Mouse (Mus musculus) forebrain, embryonic 16.5 days (tissue): ENCODE results near the gene Slc12a6. TPM values are rescaled to one million over a fixed set of nuclear protein-coding genes. Genes with fewer than 3 reads are reported as not detected.
A peak's percentile ranks its signal among the peaks of the same experiment; 100 is the strongest.

Experiments used
- ATAC-seq: fragments of 200-750 bp; cut with Nextera tagmentation; 2 replicates; pipeline ENCODE4 v1.8.0; 2017; ENCODE audit warnings: mild to moderate bottlenecking, moderate library complexity
- H3K27ac ChIP-seq: fragments of 300-500 bp; sonication (generic); 2 replicates; pipeline ENCODE4 v1.5.1; 2014; ENCODE audit warnings: low read length, control low read depth
- H3K27me3 ChIP-seq: fragments of 300-500 bp; sonication (generic); replicated peaks from 2 replicates; pipeline ENCODE4 v1.6.1; 2014; ENCODE audit warnings: low read length; ENCODE audit not compliant: control insufficient read depth, insufficient read depth
- H3K36me3 ChIP-seq: fragments of 300-500 bp; sonication (generic); 2 replicates; pipeline ENCODE4 v1.6.1; 2014; ENCODE audit not compliant: control insufficient read depth, insufficient read depth
- H3K4me1 ChIP-seq: fragments of 300-500 bp; sonication (generic); replicated peaks from 2 replicates; pipeline ENCODE4 v1.6.1; 2014; ENCODE audit warnings: low read length; ENCODE audit not compliant: control insufficient read depth, insufficient read depth
- H3K4me2 ChIP-seq: fragments of 300-500 bp; sonication (generic); 2 replicates; pipeline ENCODE4 v1.6.1; 2014; ENCODE audit warnings: mild to moderate bottlenecking, low read length, control low read depth
- H3K4me3 ChIP-seq: fragments of 300-500 bp; sonication (generic); replicated peaks from 2 replicates; pipeline ENCODE4 v1.5.1; 2014; ENCODE audit warnings: mild to moderate bottlenecking, low read length, control low read depth
- H3K9ac ChIP-seq: fragments of 300-500 bp; sonication (generic); replicated peaks from 2 replicates; pipeline ENCODE4 v1.6.1; 2014; ENCODE audit warnings: low read depth, low read length, control low read depth
- H3K9me3 ChIP-seq: fragments of 300-500 bp; sonication (generic); 2 replicates; pipeline ENCODE4 v1.6.1; 2016; ENCODE audit warnings: low read length; ENCODE audit not compliant: control insufficient read depth
- WGBS: fragments of 180-500 bp; shearing (Covaris S2); extraction: QIAGEN DNeasy Blood & Tissue Kit; methylation state at CpG from one replicate; pipeline ENCODE4 v1.1.7; 2014; 5-methylcytosine and 5-hydroxymethylcytosine counted together
- polyA plus RNA-seq: library from polyadenylated mRNA; unstranded; fragments of >200 nt; fragmentation: Nextera tagmentation; extraction: Ambion mirVana; gene quantifications from 2 replicates; pipeline ENCODE4 v1.2.1, GENCODE M21; 2015

Gene Slc12a6
- polyA plus RNA-seq, 1 experiment from 2014 or later: 20.1 TPM

- Histone ChIP-seq H3K4me2 (no peak within 1 kb of the TSS), H3K27ac (no peak within 1 kb of the TSS), H3K9me3 (no peaks in the 10 kb centered on the region), H3K4me3 (no peak within 1 kb of the TSS), H3K4me1 (peaks cover 9% of the 10 kb centered on the region), H3K9ac (no peak within 1 kb of the TSS), H3K36me3 (no peaks in the 10 kb centered on the region), H3K27me3 (no peaks in the 10 kb centered on the region)
- 77% methylated on average over 10 of the region's 10 CpGs for WGBS
- no peak for ATAC-seq
Measured at GRCm38 (mm10) chr2:112259241-112259962, 6.2 kb upstream of the Slc12a6 start, which contains the start of gene Nutm1. Gene Nutm1, minus strand, starts transcription at chr2:112259291.

DNA sequence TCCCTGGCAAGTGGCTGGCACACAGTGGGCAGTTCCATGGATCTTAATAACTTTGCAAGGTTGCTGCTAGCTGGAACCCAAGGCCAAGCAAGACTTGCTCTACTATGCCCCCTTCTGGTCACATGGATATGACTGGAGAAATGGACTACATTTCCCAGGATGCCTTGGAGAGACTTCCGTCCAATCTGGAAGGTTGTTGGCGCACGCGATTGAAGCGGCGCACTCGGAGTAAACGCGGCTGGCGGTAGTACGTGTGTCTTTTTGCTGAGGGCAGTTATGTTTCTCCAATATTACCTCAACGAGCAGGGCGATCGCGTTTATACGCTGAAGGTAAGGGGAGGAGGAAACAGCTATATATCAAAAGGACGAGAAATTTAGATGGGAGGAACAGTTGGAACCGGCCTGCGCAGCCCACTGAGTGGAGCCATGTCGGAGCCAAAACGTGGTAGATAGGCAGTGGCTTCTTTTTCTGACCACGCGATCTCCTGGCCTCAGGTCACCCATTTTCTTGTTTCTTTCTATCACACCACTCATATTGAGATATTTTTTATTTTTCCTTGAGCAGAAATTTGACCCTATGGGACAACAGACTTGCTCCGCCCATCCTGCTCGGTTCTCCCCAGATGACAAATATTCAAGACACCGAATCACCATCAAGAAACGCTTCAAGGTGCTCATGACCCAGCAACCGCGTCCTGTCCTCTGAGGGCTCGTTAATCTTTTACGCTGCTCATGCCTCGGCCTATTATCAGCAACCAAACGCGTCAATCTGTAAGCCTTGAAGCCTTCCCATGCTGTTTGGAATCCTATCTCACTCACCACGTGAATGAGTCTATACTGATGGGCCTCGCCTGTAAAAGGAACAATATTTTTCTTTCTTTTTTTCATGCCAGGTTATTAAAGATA, 3.6 kb upstream of the Slc12a6 start, which contains the start of gene Nop10:
TSS of gene Nop10 (plus strand) at position 179 of the 906 bp plus-strand sequence.
- H3K9me3 ChIP-seq: no peaks in the 10 kb centered on the region
- H3K27ac ChIP-seq: peak within 1 kb of the TSS; percentile 57
- H3K36me3 ChIP-seq: no peaks in the 10 kb centered on the region
- H3K4me2 ChIP-seq: peak within 1 kb of the TSS; percentile 71
- H3K27me3 ChIP-seq: no peaks in the 10 kb centered on the region
- peak within 1 kb of the TSS; percentile 65 for H3K9ac ChIP-seq
- peak within 1 kb of the TSS; percentile 73 for H3K4me3 ChIP-seq
- peak; percentile 66 for ATAC-seq
- H3K4me1 ChIP-seq: peaks cover 17% of the 10 kb centered on the region
- WGBS: 0% methylated on average over 36 of the region's 36 CpGs

GRCm38 (mm10) chr2:112262779-112263295, 2.8 kb upstream of the Slc12a6 start:
- ATAC-seq: no peak
- WGBS: 31% methylated on average over 4 of the region's 4 CpGs

DNA sequence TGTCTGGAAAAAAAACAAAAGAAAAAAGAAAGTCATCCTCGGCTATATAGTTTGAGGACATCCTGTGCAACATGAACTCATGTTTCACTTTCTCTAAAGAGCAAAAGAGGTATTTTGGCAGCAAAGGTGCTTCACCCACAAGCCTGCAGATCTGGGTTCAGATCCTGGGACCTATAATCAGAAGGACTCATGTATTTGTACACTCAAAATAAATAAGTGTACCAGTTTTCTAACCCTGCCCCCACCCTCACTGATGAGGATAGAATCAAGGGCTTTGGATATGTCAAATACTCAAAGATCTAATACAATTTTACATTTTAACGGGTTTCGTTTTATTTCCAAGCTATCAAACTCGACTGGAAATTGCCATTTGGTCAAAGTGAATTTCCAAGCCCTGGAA, 1.3 kb upstream of the Slc12a6 start:
- no peaks in the 10 kb centered on the region for H3K36me3 ChIP-seq
- H3K27ac ChIP-seq: no peak overlapping the region
- H3K9me3 ChIP-seq: no peaks in the 10 kb centered on the region
- ATAC-seq: no peak
- no peaks in the 10 kb centered on the region for H3K27me3 ChIP-seq
- WGBS: 84% methylated on average over 4 of the region's 4 CpGs
- H3K4me2 ChIP-seq: no peak overlapping the region
- H3K9ac ChIP-seq: no peak overlapping the region
- peaks cover 33% of the 10 kb centered on the region for H3K4me1 ChIP-seq
- H3K4me3 ChIP-seq: no peak overlapping the region

More at GRCm38 (mm10) chr2:112262779-112263295, 2.8 kb upstream of the Slc12a6 start:
- H3K27me3 ChIP-seq: no peaks in the 10 kb centered on the region
- H3K4me2 ChIP-seq: peak overlapping the region; percentile 71
- peak overlapping the region; percentile 73 for H3K4me3 ChIP-seq
- no peak overlapping the region for H3K27ac ChIP-seq
- H3K9ac ChIP-seq: peak overlapping the region; percentile 65
- peaks cover 23% of the 10 kb centered on the region for H3K4me1 ChIP-seq
- no peaks in the 10 kb centered on the region for H3K36me3 ChIP-seq
- no peaks in the 10 kb centered on the region for H3K9me3 ChIP-seq

- peak within 1 kb of the TSS; percentile 58 for H3K9ac ChIP-seq
- H3K36me3 ChIP-seq: no peaks in the 10 kb centered on the region
- WGBS: 2% methylated on average over 11 of the region's 11 CpGs
- no peaks in the 10 kb centered on the region for H3K27me3 ChIP-seq
- H3K4me1 ChIP-seq: peaks cover 37% of the 10 kb centered on the region
- H3K4me3 ChIP-seq: peak within 1 kb of the TSS; percentile 69
- peak within 1 kb of the TSS; percentile 90 for H3K27ac ChIP-seq
- H3K9me3 ChIP-seq: no peaks in the 10 kb centered on the region
- peak within 1 kb of the TSS; percentile 72 for H3K4me2 ChIP-seq
- ATAC-seq: peak; percentile 29
Measured at GRCm38 (mm10) chr2:112266242-112266592, 592 bp downstream of the Slc12a6 start, which contains the start of gene Gm21985. Gene Gm21985, plus strand, starts transcription at chr2:112266314.

GRCm38 (mm10) chr2:112266780-112267179, 1.2 kb downstream of the Slc12a6 start:
- WGBS: 48% methylated on average over 10 of the region's 10 CpGs
- Histone ChIP-seq H3K27me3 (no peaks in the 10 kb centered on the region), H3K4me3 (peak overlapping the region; percentile 69), H3K9me3 (no peaks in the 10 kb centered on the region), H3K9ac (0 out of 2 replicates have a peak overlapping the region, but pooled peaks have one; percentile 2), H3K27ac (no peak overlapping the region), H3K4me2 (peak overlapping the region; percentile 57), H3K36me3 (no peaks in the 10 kb centered on the region), H3K4me1 (peaks cover 40% of the 10 kb centered on the region)
- no peak for ATAC-seq

DNA sequence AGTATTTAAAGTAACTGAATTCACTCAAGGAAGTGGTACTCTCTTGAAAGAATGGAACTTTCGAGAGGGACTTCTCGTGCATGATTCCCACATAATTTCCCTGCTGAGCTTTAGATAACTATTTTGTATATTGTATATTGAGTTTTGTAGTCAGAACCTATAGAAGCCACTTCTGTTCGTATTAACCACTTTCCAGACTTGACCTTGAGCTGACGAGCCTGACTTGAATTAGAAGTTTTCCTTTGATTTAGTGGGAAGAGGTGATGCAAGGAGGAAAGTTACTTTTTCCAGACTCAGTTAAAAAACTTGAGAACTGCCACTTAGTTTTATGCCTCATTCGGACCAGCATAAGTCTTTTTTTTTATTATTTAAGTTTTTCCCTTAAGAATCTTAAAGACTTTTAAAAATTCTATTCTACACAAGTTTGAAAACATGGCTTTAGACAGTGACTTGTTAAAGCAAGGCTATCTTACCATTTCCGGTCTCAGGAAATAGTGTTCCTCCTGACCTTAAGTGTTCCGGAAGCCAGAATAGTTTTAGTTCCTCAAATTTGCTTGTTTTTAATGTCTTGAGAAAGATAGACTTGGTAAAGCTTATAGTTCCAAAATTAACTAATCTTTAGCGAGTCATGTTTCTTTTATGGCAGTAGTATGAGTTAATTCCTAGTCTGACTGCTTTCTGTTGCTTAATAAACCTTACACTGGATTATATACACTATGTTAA, 2.1 kb downstream of the Slc12a6 start:
- peak overlapping the region; percentile 57 for H3K4me2 ChIP-seq
- no peak overlapping the region for H3K9ac ChIP-seq
- WGBS: 75% methylated on average over 8 of the region's 8 CpGs
- H3K4me3 ChIP-seq: 0 out of 2 replicates have a peak overlapping the region, but pooled peaks have one; percentile 12
- H3K27me3 ChIP-seq: no peaks in the 10 kb centered on the region
- ATAC-seq: no peak
- H3K27ac ChIP-seq: no peak overlapping the region
- peaks cover 37% of the 10 kb centered on the region for H3K4me1 ChIP-seq
- H3K36me3 ChIP-seq: no peaks in the 10 kb centered on the region
- H3K9me3 ChIP-seq: no peaks in the 10 kb centered on the region

GRCm38 (mm10) chr2:112270011-112270410, 4.4 kb downstream of the Slc12a6 start:
- H3K27ac ChIP-seq: no peak overlapping the region
- H3K4me3 ChIP-seq: no peak overlapping the region
- H3K4me2 ChIP-seq: no peak overlapping the region
- no peak overlapping the region for H3K9ac ChIP-seq
- H3K9me3 ChIP-seq: no peaks in the 10 kb centered on the region
- H3K36me3 ChIP-seq: no peaks in the 10 kb centered on the region
- ATAC-seq: no peak
- WGBS: 88% methylated on average over 2 of the region's 2 CpGs
- H3K4me1 ChIP-seq: peaks cover 29% of the 10 kb centered on the region
- no peaks in the 10 kb centered on the region for H3K27me3 ChIP-seq
